Mouse (Mus musculus) midbrain, embryonic 14.5 days (tissue): Measurements from ENCODE around the gene Il23a. TPM values are rescaled to one million over a fixed set of nuclear protein-coding genes. Genes with fewer than 3 reads are reported as not detected.
"Not testable (repeated sequence)": the region's sequence is repeated elsewhere in the genome, so short reads cannot be mapped to it uniquely, and the experiment has no call there.

Experiments
- ATAC-seq: fragments of 200-750 bp; cut with Nextera tagmentation; 2 replicates; pipeline ENCODE4 v1.8.0; 2017; ENCODE audit warnings: moderate number of reproducible peaks, moderate library complexity; ENCODE audit not compliant: low FRiP score, low TSS enrichment
- DNase-seq: peaks from one replicate; pipeline ENCODE4 v3.0.0-alpha.2; 2015
- H3K27ac ChIP-seq: fragments of 300-500 bp; sonication (generic); replicated peaks from 2 replicates; pipeline ENCODE4 v1.5.1; 2014; ENCODE audit warnings: mild to moderate bottlenecking, low read depth, low read length, moderate library complexity
- H3K27me3 ChIP-seq: fragments of 300-500 bp; sonication (generic); 2 replicates; pipeline ENCODE4 v1.6.1; 2014; ENCODE audit warnings: low read length, control low read depth, mixed read lengths; ENCODE audit not compliant: control insufficient read depth, insufficient read depth
- H3K36me3 ChIP-seq: fragments of 300-500 bp; sonication (generic); 2 replicates; pipeline ENCODE4 v1.6.1; 2014; ENCODE audit warnings: low read length, control low read depth; ENCODE audit not compliant: control insufficient read depth, insufficient read depth
- H3K4me1 ChIP-seq: fragments of 300-500 bp; sonication (generic); 2 replicates; pipeline ENCODE4 v1.6.1; 2014; ENCODE audit warnings: mild to moderate bottlenecking, antibody characterized with exemption, low read length, control low read depth; ENCODE audit not compliant: control insufficient read depth, insufficient read depth
- H3K4me2 ChIP-seq: fragments of 300-500 bp; sonication (generic); 2 replicates; pipeline ENCODE4 v1.6.1; 2014; ENCODE audit warnings: mild to moderate bottlenecking, low read length, moderate library complexity
- H3K4me3 ChIP-seq: fragments of 300-500 bp; sonication (generic); replicated peaks from 2 replicates; pipeline ENCODE4 v1.5.1; 2014; ENCODE audit warnings: low read depth, low read length
- H3K9ac ChIP-seq: fragments of 300-500 bp; sonication (generic); replicated peaks from 2 replicates; pipeline ENCODE4 v1.6.1; 2014; ENCODE audit warnings: mild to moderate bottlenecking, low read length, moderate library complexity
- H3K9me3 ChIP-seq: fragments of 300-500 bp; sonication (generic); 2 replicates; pipeline ENCODE4 v1.6.1; 2016; ENCODE audit warnings: low read length, control low read depth, mixed read lengths; ENCODE audit not compliant: control insufficient read depth
- WGBS: fragments of 180-500 bp; shearing (Covaris S2); extraction: QIAGEN DNeasy Blood & Tissue Kit; methylation state at CpG from one replicate; pipeline ENCODE4 v1.1.7; 2014; 5-methylcytosine and 5-hydroxymethylcytosine counted together
- polyA plus RNA-seq: library from polyadenylated mRNA; unstranded; fragments of >200 nt; fragmentation: Nextera tagmentation; extraction: Ambion mirVana; gene quantifications from 2 replicates; pipeline ENCODE4 v1.2.1, GENCODE M21; 2014

Gene Il23a
- polyA plus RNA-seq, 1 experiment from 2014 or later = not detected

GRCm38 (mm10) chr10:128263393-128264310 is 34.9 kb downstream of the Il23a start:
- no peak overlapping the region for H3K27ac ChIP-seq
- no peaks in the 10 kb centered on the region for H3K4me1 ChIP-seq
- no peaks in the 10 kb centered on the region for H3K27me3 ChIP-seq
- H3K9me3 ChIP-seq = no peaks in the 10 kb centered on the region
- H3K36me3 ChIP-seq = no peaks in the 10 kb centered on the region
- DNase-seq = no peak
- WGBS = 78% methylated on average over 6 of the region's 6 CpGs
- H3K9ac ChIP-seq = no peak overlapping the region
- no peak for ATAC-seq
- H3K4me3 ChIP-seq = no peak overlapping the region
- no peak overlapping the region for H3K4me2 ChIP-seq

DNA sequence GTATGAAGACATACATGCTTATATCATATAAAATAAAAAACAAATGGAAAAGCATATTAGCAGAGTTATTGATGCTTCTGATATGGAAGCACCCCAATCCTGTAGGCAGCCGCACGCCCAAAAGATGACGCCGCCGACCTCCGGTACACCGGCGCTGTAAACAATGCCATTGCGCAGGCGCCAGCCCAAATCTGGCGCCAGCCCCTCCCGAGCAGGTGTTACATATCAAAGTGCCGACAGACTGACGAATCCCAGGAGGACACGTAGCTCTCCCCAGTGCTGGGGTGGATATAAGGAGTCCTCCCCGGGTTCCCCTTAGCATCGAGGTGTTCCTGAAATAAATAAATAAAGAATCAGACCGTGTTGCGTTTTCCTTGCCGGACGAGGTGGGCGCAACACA is 36.3 kb downstream of the Il23a start:
- Histone ChIP-seq H3K27ac (no peak overlapping the region), H3K4me1 (no peaks in the 10 kb centered on the region), H3K4me3 (no peak overlapping the region), H3K36me3 (no peaks in the 10 kb centered on the region), H3K27me3 (no peaks in the 10 kb centered on the region), H3K9me3 (no peaks in the 10 kb centered on the region), H3K9ac (no peak overlapping the region), H3K4me2 (no peak overlapping the region)
- DNase-seq (no peak), ATAC-seq (no peak)
- WGBS = 85% methylated on average over 22 of the region's 22 CpGs

DNA sequence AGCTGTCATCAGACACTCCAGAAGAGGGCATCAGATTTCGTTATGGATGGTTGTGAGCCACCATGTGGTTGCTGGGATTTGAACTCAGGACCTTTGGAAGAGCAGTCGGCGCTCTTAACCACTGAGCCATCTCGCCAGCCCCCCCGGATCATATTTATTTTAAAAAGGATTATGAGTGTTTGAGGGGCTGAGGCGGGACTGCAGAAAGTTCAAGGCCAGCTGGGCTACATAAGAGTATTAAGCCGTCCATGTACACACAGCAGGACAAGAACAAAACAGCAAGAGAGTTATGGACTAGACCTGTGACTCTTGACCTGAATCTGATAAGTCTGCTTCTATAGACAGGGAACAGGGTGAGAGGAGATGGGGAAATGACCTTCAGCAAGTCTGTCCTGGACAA is 38.2 kb downstream of the Il23a start:
- not testable (repeated sequence) for H3K9me3 ChIP-seq, H3K4me3 ChIP-seq, H3K36me3 ChIP-seq, H3K9ac ChIP-seq, H3K4me2 ChIP-seq, DNase-seq, H3K27ac ChIP-seq, H3K27me3 ChIP-seq, H3K4me1 ChIP-seq, ATAC-seq
- WGBS = 89% methylated on average over 7 of the region's 7 CpGs

GRCm38 (mm10) chr10:128259946-128260345 is 38.6 kb downstream of the Il23a start:
- DNase-seq = no peak
- no peaks in the 10 kb centered on the region for H3K27me3 ChIP-seq
- H3K27ac ChIP-seq = no peak overlapping the region
- 87% methylated on average over 5 of the region's 5 CpGs for WGBS
- H3K4me2 ChIP-seq = no peak overlapping the region
- no peak for ATAC-seq
- no peaks in the 10 kb centered on the region for H3K4me1 ChIP-seq
- H3K36me3 ChIP-seq = no peaks in the 10 kb centered on the region
- no peak overlapping the region for H3K4me3 ChIP-seq
- H3K9ac ChIP-seq = no peak overlapping the region
- H3K9me3 ChIP-seq = no peaks in the 10 kb centered on the region

DNA sequence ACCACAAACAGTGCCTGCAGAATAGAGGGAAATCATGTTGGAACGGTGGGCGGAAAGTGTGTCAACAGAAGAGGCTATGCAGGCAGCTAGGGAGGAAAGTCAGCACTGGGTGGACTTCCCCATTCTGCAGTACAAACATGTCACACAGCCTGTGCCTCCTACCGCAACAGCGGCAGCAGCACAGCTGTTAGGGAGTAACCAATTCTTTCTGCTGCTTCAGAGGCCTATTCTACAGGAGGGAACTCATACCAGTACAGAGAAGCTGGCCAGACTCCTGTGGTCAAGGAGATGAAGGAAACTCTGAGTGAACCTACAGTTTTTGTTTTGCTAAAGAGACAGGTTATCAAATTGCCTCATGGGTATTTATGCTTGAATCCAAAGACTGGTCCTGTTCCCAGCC is 39.6 kb downstream of the Il23a start:
- Histone ChIP-seq H3K9ac (no peak overlapping the region), H3K9me3 (no peaks in the 10 kb centered on the region), H3K27ac (no peak overlapping the region), H3K36me3 (no peaks in the 10 kb centered on the region), H3K4me3 (no peak overlapping the region), H3K4me1 (no peaks in the 10 kb centered on the region), H3K27me3 (no peaks in the 10 kb centered on the region), H3K4me2 (no peak overlapping the region)
- 87% methylated on average over 4 of the region's 4 CpGs for WGBS
- DNase-seq = no peak
- no peak for ATAC-seq

DNA sequence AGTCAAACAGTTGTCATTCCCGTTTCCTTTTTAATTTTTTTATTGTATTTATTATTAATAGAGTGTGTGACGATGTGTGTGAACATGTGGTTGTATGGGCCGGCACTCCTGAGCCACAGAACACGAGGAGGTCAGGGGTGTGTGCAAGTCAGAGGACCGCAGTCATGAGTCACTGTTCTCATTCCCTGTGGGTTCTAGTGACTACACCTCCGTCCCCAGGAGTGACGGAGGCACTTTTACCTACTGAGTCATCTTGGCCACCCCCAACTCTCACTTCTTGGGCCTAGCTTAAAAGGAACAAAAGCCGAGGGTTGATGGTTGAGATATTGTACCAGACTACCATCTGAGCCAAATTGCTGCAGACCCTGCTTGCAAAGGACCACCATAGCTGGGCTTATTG is 42.2 kb downstream of the Il23a start:
- 93% methylated on average over 8 of the region's 8 CpGs for WGBS
- DNase-seq (no peak), ATAC-seq (no peak)
- H3K27ac ChIP-seq = no peak overlapping the region
- no peak overlapping the region for H3K4me3 ChIP-seq
- H3K4me1 ChIP-seq = no peaks in the 10 kb centered on the region
- no peaks in the 10 kb centered on the region for H3K27me3 ChIP-seq
- H3K9ac ChIP-seq = no peak overlapping the region
- peaks cover 13% of the 10 kb centered on the region for H3K36me3 ChIP-seq
- H3K4me2 ChIP-seq = no peak overlapping the region
- H3K9me3 ChIP-seq = no peaks in the 10 kb centered on the region

- H3K4me1 ChIP-seq = no peaks in the 10 kb centered on the region
- ATAC-seq = no peak
- no peak overlapping the region for H3K4me3 ChIP-seq
- no peak overlapping the region for H3K27ac ChIP-seq
- no peak overlapping the region for H3K4me2 ChIP-seq
- no peak for DNase-seq
- 91% methylated on average over 8 of the region's 8 CpGs for WGBS
- no peak overlapping the region for H3K9ac ChIP-seq
- no peaks in the 10 kb centered on the region for H3K9me3 ChIP-seq
- H3K27me3 ChIP-seq = no peaks in the 10 kb centered on the region
- peaks cover 17% of the 10 kb centered on the region for H3K36me3 ChIP-seq
Observed at GRCm38 (mm10) chr10:128255925-128256324, 42.6 kb downstream of the Il23a start.

GRCm38 (mm10) chr10:128253677-128254255 is 44.8 kb downstream of the Il23a start, which contains the start of gene Apon:
Apon (plus strand) TSS chr10:128254096.
- no peak for DNase-seq
- H3K4me1 ChIP-seq = no peaks in the 10 kb centered on the region
- H3K4me2 ChIP-seq = no peak within 1 kb of the TSS
- no peak for ATAC-seq
- peaks cover 36% of the 10 kb centered on the region for H3K36me3 ChIP-seq
- no peak within 1 kb of the TSS for H3K27ac ChIP-seq
- H3K27me3 ChIP-seq = no peaks in the 10 kb centered on the region
- no peaks in the 10 kb centered on the region for H3K9me3 ChIP-seq
- no peak within 1 kb of the TSS for H3K4me3 ChIP-seq
- no peak within 1 kb of the TSS for H3K9ac ChIP-seq
- WGBS = 89% methylated on average over 4 of the region's 4 CpGs

- H3K4me3 ChIP-seq = no peak overlapping the region
- H3K27me3 ChIP-seq = no peaks in the 10 kb centered on the region
- ATAC-seq (no peak), DNase-seq (no peak)
- 97% methylated on average over 13 of the region's 13 CpGs for WGBS
- H3K27ac ChIP-seq = no peak overlapping the region
- H3K4me1 ChIP-seq = no peaks in the 10 kb centered on the region
- H3K9me3 ChIP-seq = no peaks in the 10 kb centered on the region
- H3K4me2 ChIP-seq = no peak overlapping the region
- peaks cover 66% of the 10 kb centered on the region for H3K36me3 ChIP-seq
- no peak overlapping the region for H3K9ac ChIP-seq
Observed at GRCm38 (mm10) chr10:128250565-128250964, 48.0 kb downstream of the Il23a start.
